Mouse (Mus musculus): Measurements from ENCODE around the gene Car6.

DNA sequence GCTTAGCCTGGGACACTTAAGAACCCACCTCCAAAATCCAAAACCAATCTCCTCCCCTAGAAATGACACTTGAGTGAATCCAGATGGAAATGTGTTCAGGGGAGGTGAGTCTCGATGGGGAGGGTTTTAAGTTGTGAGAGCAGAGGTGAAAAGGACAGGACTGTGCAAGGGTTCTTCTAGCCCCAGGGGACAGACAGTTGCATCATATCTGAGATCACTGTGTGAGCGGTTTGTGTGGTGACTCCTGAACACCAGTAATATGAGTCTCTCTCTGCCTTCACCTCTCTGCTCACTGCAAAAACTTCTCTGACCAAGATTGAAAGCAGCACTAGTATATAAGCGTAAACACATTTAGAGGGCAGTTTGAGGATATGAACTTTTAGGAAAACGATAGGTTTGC is 54.8 kb downstream of the Car6 start:
- no peak for TF ChIP-seq CTCF (IDR thresholded peaks at IDR 0.05; ENCODE audit: control insufficient read depth, insufficient read depth, insufficient read length)
- no peak for TF ChIP-seq USF1 (IDR thresholded peaks at IDR 0.05; ENCODE audit: low read depth)
- TF ChIP-seq CEBPB (IDR thresholded peaks at IDR 0.05; ENCODE audit: low read depth) = peak; percentile 79
- no peak for TF ChIP-seq MYOG (IDR thresholded peaks at IDR 0.05; ENCODE audit: control insufficient read depth, extremely low read depth, insufficient read length)
- TF ChIP-seq MAX (IDR thresholded peaks at IDR 0.05) = no peak
